Mouse (Mus musculus) brown adipose tissue, adult 24 weeks (tissue): Measurements from ENCODE around the gene Psmg1. TPM values are rescaled to one million over a fixed set of nuclear protein-coding genes. Genes with fewer than 3 reads are reported as not detected.
"Not testable (repeated sequence)": the region's sequence is repeated elsewhere in the genome, so short reads cannot be mapped to it uniquely, and the experiment has no call there.

Experiments
- H3K27ac ChIP-seq: fragments of 200-500 bp; replicated peaks from 2 replicates; pipeline ENCODE4 v1.5.1; 2012; ENCODE audit warnings: low read depth, mild to moderate bottlenecking, low read length
- H3K4me1 ChIP-seq: fragments of 200-500 bp; 2 replicates; pipeline ENCODE4 v1.6.1; 2012; ENCODE audit warnings: low read length, mixed read lengths; ENCODE audit not compliant: control insufficient read depth, insufficient read depth, insufficient read length
- H3K4me3 ChIP-seq: fragments of 200-500 bp; 2 replicates; pipeline ENCODE4 v1.5.1; 2012; ENCODE audit warnings: low read depth, mild to moderate bottlenecking, low read length, moderate library complexity; ENCODE audit not compliant: insufficient read depth
- polyA plus RNA-seq: library from polyadenylated mRNA; stranded (reverse); fragments of >200 nt; gene quantifications from 2 replicates; pipeline ENCODE4 v1.2.4, GENCODE M21; 2012; ENCODE audit not compliant: missing spikeins, insufficient read depth, insufficient read length

Gene Psmg1
- polyA plus RNA-seq, 1 experiment, result 45.6 TPM

DNA sequence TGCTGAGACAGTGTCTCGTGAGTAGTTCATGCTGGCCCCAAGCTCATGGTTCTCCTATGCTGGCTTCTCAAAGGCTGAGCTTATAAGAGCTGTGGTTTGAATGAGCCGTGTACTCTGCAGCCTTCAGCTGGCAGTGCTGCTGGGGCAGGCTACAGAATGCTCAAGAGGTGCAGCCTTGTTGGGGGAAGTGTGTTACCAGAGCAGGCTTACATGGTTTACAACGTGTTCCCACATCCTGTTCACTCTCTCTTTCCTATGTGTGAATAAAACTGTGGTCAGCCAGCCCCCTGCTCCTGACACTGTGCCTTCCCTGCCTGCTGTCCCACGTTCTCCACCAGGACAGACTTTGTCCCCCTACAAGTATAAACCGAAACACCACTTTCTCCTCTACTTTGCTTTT, 5.8 kb downstream of the Psmg1 start:
- no peak overlapping the region for H3K4me3 ChIP-seq
- H3K4me1 ChIP-seq, result no peaks in the 10 kb centered on the region
- H3K27ac ChIP-seq, result no peak overlapping the region

GRCm38 (mm10) chr16:95983601-95984000, 7.2 kb downstream of the Psmg1 start:
- Histone ChIP-seq H3K4me3 (no peak overlapping the region), H3K4me1 (no peaks in the 10 kb centered on the region), H3K27ac (no peak overlapping the region)

DNA sequence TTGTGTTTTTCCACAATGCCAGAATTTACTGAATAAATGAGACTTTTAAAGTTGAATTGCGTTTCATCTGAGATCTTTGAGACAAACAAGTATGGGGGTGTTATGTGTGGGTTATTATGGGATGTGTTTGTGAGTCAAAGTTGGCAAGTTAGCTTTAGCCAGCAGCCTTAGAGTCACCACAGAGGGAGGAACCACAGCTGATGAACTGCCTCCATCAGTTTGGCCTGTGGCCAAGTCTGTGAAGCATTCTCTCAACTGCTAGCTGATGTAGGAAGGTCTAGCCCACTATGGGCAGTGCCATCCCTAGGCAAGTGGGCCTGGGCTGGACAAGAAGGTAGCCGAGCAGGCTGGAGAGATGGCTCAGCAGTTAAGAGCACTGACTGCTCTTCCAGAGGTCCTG, 19.9 kb downstream of the Psmg1 start:
- no peak overlapping the region for H3K27ac ChIP-seq
- no peak overlapping the region for H3K4me3 ChIP-seq
- no peaks in the 10 kb centered on the region for H3K4me1 ChIP-seq

GRCm38 (mm10) chr16:95967455-95967854, 23.3 kb downstream of the Psmg1 start:
- Histone ChIP-seq H3K4me3 (no peak overlapping the region), H3K4me1 (no peaks in the 10 kb centered on the region), H3K27ac (no peak overlapping the region)

DNA sequence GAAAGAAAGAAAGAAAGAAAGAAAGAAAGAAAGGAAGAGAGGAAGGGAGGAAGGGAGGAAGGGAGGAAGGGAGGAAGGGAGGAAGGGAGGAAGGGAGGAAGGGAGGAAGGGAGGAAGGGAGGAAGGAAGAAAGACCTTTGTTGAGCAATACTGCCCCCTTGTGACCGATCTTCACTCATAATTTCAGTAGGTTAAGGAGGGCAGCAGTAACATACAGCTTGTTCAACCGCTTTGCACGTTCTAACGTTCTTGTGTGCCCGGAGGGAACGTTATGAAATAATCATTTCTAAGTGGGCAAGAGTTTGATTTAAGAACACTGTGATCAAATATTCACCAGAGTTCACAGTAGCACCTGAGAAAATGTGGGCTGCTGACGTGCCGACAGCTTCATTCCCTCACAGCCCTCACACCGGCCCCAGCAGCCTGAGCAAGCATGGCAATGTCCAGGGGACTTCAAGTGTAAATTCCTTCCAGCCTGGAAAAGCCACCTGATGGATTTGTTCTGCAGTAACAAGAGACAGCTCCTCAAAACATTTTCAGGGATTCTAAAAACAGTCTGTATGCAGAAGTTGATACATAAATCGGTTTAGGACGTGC, 26.2 kb downstream of the Psmg1 start:
- no peak overlapping the region for H3K27ac ChIP-seq
- no peaks in the 10 kb centered on the region for H3K4me1 ChIP-seq
- H3K4me3 ChIP-seq, result no peak overlapping the region

GRCm38 (mm10) chr16:95961484-95961883, 29.3 kb downstream of the Psmg1 start:
- H3K4me1 ChIP-seq, H3K4me3 ChIP-seq, H3K27ac ChIP-seq: not testable (repeated sequence)

- not testable (repeated sequence) for H3K4me3 ChIP-seq, H3K27ac ChIP-seq, H3K4me1 ChIP-seq
Observed at GRCm38 (mm10) chr16:95960689-95961088, 30.1 kb downstream of the Psmg1 start.

DNA sequence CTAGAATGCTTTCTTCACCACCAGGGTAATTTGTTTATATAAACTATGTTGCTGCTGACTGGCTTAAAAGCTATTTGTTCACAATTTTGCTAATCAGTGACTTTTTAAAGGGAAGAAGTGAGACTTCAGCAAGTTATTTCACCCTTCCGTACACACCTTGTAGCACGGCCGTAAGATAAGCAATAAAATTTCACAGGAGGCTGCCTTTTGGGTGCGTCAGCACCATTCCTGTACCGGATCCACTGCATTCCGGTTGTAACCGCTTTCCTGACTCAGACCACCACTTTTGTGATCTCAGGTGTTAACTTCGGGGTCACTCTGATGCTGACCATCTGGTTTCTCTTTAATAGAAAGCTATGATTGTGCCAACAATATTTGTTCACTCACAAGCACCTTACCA, 32.7 kb downstream of the Psmg1 start:
- no peak overlapping the region for H3K27ac ChIP-seq
- no peaks in the 10 kb centered on the region for H3K4me1 ChIP-seq
- no peak overlapping the region for H3K4me3 ChIP-seq

DNA sequence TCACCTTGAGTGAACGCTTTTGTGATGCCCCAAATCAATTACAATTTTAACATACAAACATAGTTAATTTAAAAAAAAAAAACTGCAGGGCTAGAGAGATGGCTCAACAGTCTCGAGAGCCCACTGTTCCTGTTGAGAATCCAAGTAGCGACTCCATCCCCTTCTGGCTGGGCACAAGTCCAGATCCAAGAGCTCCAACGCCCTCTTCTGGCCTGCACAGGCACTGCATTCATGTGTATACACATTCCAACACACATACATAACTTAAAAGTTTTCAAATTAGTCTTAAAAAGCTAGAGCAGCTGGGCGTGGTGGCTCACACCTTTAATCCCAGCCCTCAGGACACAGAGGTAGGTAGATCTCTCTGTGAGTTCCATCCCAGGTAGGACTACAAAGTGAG, 34.1 kb downstream of the Psmg1 start:
- Histone ChIP-seq H3K27ac (no peak overlapping the region), H3K4me1 (no peaks in the 10 kb centered on the region), H3K4me3 (no peak overlapping the region)

DNA sequence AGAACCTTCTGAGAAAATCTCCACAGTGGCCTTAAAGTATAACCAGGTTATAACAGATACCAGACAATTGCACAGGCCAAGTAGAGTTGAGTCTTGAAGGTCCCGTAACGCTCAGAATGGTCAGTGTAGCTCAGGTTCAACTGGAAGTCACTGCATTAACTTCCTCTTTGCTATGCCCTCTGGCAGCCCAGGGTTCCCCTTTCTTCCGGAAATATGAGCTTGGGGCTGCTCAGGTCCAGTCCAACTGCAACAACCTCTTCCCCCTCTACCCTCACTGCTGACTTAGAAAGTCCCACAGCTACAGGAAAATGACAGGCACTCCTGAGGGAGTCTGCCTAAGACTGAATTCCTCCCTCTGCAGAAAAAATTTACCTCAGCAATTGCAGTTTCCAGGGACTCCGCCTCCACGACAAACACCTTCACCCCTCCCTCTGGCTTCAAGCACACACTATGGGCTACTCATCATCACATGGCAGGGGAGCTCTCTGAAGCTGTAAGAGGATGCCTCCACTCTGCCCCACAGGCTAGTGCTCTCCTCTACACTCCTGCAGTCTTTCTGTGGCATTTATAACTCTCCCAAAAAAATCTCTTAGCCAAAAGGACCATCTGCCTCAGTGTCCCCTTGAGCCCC, 34.9 kb downstream of the Psmg1 start:
- Histone ChIP-seq H3K4me3 (no peak overlapping the region), H3K27ac (no peak overlapping the region), H3K4me1 (no peaks in the 10 kb centered on the region)

DNA sequence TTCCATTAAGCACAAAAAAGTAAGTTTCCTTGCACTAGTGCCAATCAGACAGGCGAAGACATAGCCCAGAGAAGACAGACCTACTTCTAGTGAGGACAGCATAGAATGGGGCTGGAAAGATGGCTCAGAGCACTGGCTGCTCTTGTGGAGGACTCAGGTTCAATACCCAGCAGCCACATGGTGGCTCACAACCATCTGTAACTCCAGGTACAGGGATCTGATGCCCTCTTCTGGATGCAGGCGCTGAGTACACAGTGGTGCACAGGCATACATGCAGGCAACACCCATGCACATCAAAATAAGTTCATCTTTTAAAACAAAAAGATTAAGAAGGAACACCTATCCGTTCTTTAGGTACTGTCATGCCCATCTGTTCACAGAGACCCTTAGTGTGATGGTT, 36.4 kb downstream of the Psmg1 start:
- Histone ChIP-seq H3K27ac (no peak overlapping the region), H3K4me3 (no peak overlapping the region), H3K4me1 (no peaks in the 10 kb centered on the region)

DNA sequence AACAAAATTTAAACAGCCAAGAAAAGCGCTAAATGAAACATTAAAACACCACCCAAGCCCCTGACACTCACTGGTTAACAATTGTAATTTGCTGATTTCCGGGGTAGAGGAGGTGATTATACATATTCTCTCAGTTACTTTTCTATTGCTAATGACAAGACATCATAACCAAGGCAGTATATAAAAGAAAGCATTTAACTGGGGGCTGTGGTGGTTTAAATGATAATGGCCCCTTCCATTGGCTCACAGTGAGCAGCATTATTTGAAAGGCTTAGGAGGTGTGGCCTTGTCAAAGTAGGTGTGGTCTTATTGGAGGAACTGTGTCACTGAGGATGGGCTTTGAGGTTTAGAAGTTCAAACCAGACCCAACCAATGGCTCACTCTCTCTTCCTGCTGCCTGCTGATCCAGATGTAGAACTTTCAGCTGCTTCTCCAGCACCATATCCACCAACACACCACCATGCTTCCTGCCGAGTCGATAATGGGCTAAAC, 37.6 kb downstream of the Psmg1 start:
- Histone ChIP-seq H3K27ac (no peak overlapping the region), H3K4me1 (no peaks in the 10 kb centered on the region)

DNA sequence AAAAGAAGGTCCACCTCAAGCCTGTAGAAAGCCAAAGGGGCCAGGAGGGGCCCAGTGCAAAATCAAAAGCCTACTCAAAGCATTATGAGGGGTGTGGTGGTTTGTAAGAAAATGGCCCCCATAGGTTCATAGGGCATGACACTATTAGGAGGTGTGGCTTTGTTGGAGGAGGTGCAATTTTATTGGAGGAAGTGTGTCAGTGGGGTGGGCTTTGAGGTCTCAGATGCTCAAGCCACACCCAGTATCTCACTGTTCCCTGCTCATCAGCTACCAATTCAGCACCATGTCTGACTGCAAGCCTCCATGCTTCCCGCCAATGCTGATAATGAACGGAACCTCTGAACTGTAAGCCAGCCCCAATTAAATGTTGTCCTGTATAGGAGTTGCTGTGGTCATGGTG, 39.3 kb downstream of the Psmg1 start:
- no peak overlapping the region for H3K27ac ChIP-seq
- H3K4me1 ChIP-seq, result no peaks in the 10 kb centered on the region
- H3K4me3 ChIP-seq, result no peak overlapping the region

More for the DNA sequence above, 37.6 kb downstream of the Psmg1 start:
- no peak overlapping the region for H3K4me3 ChIP-seq

DNA sequence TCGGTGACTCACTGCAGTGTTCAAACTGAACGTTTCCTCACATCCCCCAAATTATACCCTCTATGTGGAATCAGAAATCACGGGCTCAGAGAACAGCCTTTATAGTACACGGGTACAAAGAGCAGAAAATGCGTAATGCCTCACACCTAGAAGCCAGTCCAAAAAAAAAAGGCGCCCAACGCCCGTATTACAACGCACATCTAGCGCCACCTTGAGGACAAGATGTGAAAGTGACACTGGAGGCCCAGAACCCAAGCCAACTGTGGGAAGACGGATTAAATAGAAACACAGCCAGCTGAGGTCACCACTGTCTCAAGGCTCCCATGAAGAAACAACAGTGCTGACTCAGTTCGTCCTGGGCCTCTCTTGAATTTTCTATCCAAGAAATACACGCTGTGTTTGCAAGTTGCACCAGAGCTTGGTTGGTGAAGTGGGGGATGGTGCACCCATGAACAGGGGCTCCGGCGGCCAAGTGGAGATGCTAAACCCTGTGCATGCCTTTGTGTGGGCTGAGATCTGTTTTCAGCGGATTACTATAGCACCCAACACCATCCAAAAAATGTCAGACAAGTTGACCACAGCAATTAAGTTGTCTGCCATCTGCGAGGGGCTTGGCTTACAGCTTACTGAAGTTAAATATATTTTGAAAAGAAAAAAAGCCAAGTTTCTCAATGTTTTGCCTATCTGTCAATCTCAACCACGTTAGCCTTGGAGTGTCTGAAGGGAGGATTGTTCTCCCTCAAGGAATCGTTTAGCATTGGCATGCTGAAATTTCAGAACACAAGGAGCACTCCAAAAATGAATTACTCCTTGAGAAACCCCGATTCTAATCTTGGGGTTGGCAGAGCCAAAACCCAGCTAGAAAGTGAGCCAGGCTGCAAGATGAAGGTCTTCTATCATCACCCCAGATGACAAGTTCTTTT, 45.1 kb downstream of the Psmg1 start:
- H3K27ac ChIP-seq, result peak overlapping the region; percentile 7; the same call in 1 of the 2 replicates
- no peak overlapping the region for H3K4me3 ChIP-seq

GRCm38 (mm10) chr16:95943186-95943585, 47.6 kb downstream of the Psmg1 start:
- H3K4me3 ChIP-seq, result no peak overlapping the region
- no peak overlapping the region for H3K27ac ChIP-seq
- no peaks in the 10 kb centered on the region; the same call in 1 of the 2 replicates for H3K4me1 ChIP-seq

More for the DNA sequence above, 45.1 kb downstream of the Psmg1 start:
- H3K4me1 ChIP-seq, result no peaks in the 10 kb centered on the region; the same call in 1 of the 2 replicates
